Mouse (Mus musculus): ENCODE data around the gene Ntn1.

Ntn1 gene

GRCm38 (mm10) chr11:68404185-68404584 lies 3.6 kb upstream of the Ntn1 start:
- peak; percentile 57 to 64 for DNase-seq

- DNase-seq: no peak
Measured at GRCm38 (mm10) chr11:68401428-68401827, 805 bp upstream of the Ntn1 start.

GRCm38 (mm10) chr11:68400021-68400671 lies 477 bp downstream of the Ntn1 start:
- peak; percentile 51 to 56 for DNase-seq

GRCm38 (mm10) chr11:68399548-68400020 lies 1.0 kb downstream of the Ntn1 start:
- no peak for DNase-seq

- DNase-seq: no peak
Measured at GRCm38 (mm10) chr11:68398891-68399547, 1.6 kb downstream of the Ntn1 start.

GRCm38 (mm10) chr11:68395546-68395945 lies 5.1 kb downstream of the Ntn1 start:
- no peak for DNase-seq

- no peak for DNase-seq
Measured at GRCm38 (mm10) chr11:68394749-68395148, 5.9 kb downstream of the Ntn1 start.

GRCm38 (mm10) chr11:68393897-68394490 lies 6.6 kb downstream of the Ntn1 start:
- no peak for DNase-seq

- no peak for DNase-seq
Measured at GRCm38 (mm10) chr11:68390381-68391287, 10.0 kb downstream of the Ntn1 start.

- no peak for DNase-seq
Measured at GRCm38 (mm10) chr11:68389621-68390020, 11.0 kb downstream of the Ntn1 start.

- DNase-seq: no peak
Measured at GRCm38 (mm10) chr11:68388655-68389015, 12.0 kb downstream of the Ntn1 start.

GRCm38 (mm10) chr11:68387971-68388654 lies 12.5 kb downstream of the Ntn1 start:
- no peak for DNase-seq

GRCm38 (mm10) chr11:68387441-68387760 lies 13.2 kb downstream of the Ntn1 start:
- no peak for DNase-seq

- DNase-seq: peak; percentile 62 to 66
Measured at GRCm38 (mm10) chr11:68386589-68387440, 13.8 kb downstream of the Ntn1 start.

- peak; percentile 31 to 36 for DNase-seq
Measured at GRCm38 (mm10) chr11:68385921-68386588, 14.6 kb downstream of the Ntn1 start.

- peak; percentile 20 to 28 for DNase-seq
Measured at GRCm38 (mm10) chr11:68385021-68385821, 15.4 kb downstream of the Ntn1 start.

- DNase-seq: peak in 1 of 2 experiments; percentile 17
Measured at GRCm38 (mm10) chr11:68384592-68385020, 16.0 kb downstream of the Ntn1 start.

- DNase-seq: no peak
Measured at GRCm38 (mm10) chr11:68384131-68384530, 16.5 kb downstream of the Ntn1 start.

- no peak for DNase-seq
Measured at GRCm38 (mm10) chr11:68383519-68383918, 17.1 kb downstream of the Ntn1 start.

- no peak for DNase-seq
Measured at GRCm38 (mm10) chr11:68381833-68382232, 18.8 kb downstream of the Ntn1 start.

Data from thymus, postnatal 36 days (tissue).